Mouse (Mus musculus): ENCODE data around the gene Prrt1.
A peak's percentile ranks its signal among the peaks of the same experiment; 100 is the strongest.

Prrt1 gene

GRCm38 (mm10) chr17:34673139-34673538 lies 43.8 kb downstream of the Prrt1 start:
- DNase-seq (ENCODE audit: low spot score), result no peak

- no peak for DNase-seq (ENCODE audit: low spot score)
These were observed 45.3 kb downstream of the Prrt1 start for GRCm38 (mm10) chr17:34674524-34675204.

GRCm38 (mm10) chr17:34675205-34676092 lies 46.1 kb downstream of the Prrt1 start:
- DNase-seq (ENCODE audit: low spot score), result no peak

GRCm38 (mm10) chr17:34676093-34676460 lies 46.7 kb downstream of the Prrt1 start:
- no peak for DNase-seq (ENCODE audit: low spot score)

- peak; percentile 71 for DNase-seq (ENCODE audit: low spot score)
These were observed 47.3 kb downstream of the Prrt1 start for GRCm38 (mm10) chr17:34676671-34677070.

- no peak for DNase-seq (ENCODE audit: low spot score)
These were observed 50.9 kb downstream of the Prrt1 start for GRCm38 (mm10) chr17:34680191-34680590.

GRCm38 (mm10) chr17:34680621-34681020 lies 51.3 kb downstream of the Prrt1 start:
- DNase-seq (ENCODE audit: low spot score), result no peak

- DNase-seq (ENCODE audit: low spot score), result peak; percentile 56
These were observed 51.8 kb downstream of the Prrt1 start for GRCm38 (mm10) chr17:34681132-34681571.

GRCm38 (mm10) chr17:34681881-34682536 lies 52.7 kb downstream of the Prrt1 start:
- DNase-seq (ENCODE audit: low spot score), result peak; percentile 45

Measured in testis, postnatal 14 days (tissue).